Mouse (Mus musculus): ENCODE data around the gene Dynlrb2.

DNA sequence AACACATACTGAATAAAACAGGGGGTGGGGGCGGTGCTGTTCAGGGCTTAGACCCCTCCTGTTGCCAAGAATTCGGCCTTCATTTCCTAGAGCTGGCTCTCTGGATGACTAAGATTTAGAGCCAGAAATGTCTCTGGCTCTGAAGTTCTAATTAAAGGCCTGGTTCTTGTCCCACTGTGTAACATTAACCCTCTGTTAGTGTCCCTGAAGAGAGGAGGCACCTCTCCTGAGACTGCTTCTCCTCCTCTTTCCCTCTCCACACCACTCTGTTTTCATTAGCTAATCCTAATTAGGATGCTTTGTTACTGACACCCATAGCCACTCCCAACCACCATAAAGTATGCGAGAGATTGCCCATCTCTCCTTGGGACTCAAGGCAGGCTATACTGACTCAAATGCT is 22.0 kb upstream of the Dynlrb2 start:
- TF ChIP-seq CTCF (IDR thresholded peaks at IDR 0.05; ENCODE audit: low read depth) (no peak), EP300 (optimal IDR thresholded peaks at IDR 0.05) (no peak)

All from stomach, postnatal 0 days (tissue).